Mouse (Mus musculus) forebrain, embryonic 10.5 days (tissue): ENCODE measurements at regions not wholly inside any gene's neighbourhood (a gene's known extent, or its start where the extent isn't known, plus 50 kb on each side); places are given as distances from the start of the nearest gene placed in this dataset.

ENCODE experiments used
- DNase-seq: peaks from one replicate; pipeline ENCODE4 v3.0.0-alpha.2; 2017; ENCODE audit warnings: low spot score; ENCODE audit errors: extremely low spot score
- H3K27ac ChIP-seq: fragments of 300-500 bp; sonication (generic); 2 replicates; pipeline ENCODE4 v1.5.1; 2016; ENCODE audit warnings: mild to moderate bottlenecking
- H3K27me3 ChIP-seq: fragments of 300-500 bp; sonication (generic); 2 replicates; pipeline ENCODE4 v1.6.1; 2016; ENCODE audit warnings: mild to moderate bottlenecking; ENCODE audit not compliant: poor library complexity, severe bottlenecking
- H3K36me3 ChIP-seq: fragments of 300-500 bp; sonication (generic); replicated peaks from 2 replicates; pipeline ENCODE4 v1.6.1; 2016; ENCODE audit warnings: mild to moderate bottlenecking, moderate library complexity
- H3K4me1 ChIP-seq: fragments of 300-500 bp; sonication (generic); 2 replicates; pipeline ENCODE4 v1.6.1; 2016
- H3K4me3 ChIP-seq: fragments of 300-500 bp; sonication (generic); 2 replicates; pipeline ENCODE4 v1.5.1; 2016; ENCODE audit warnings: mild to moderate bottlenecking, moderate library complexity
- H3K9me3 ChIP-seq: fragments of 300-500 bp; sonication (generic); 2 replicates; pipeline ENCODE4 v1.6.1; 2016; ENCODE audit warnings: mild to moderate bottlenecking, moderate library complexity
- WGBS: fragments of 180-500 bp; shearing (Covaris S2); methylation state at CpG from one replicate; pipeline ENCODE4 v1.1.7; 2016; 5-methylcytosine and 5-hydroxymethylcytosine counted together

- H3K27ac ChIP-seq, result no peak overlapping the region
- peaks cover 10% of the 10 kb centered on the region for H3K4me1 ChIP-seq
- no peak for DNase-seq
- no peaks in the 10 kb centered on the region for H3K36me3 ChIP-seq
- WGBS, result 89% methylated on average over 5 of the region's 5 CpGs
- H3K4me3 ChIP-seq, result no peak overlapping the region
- no peaks in the 10 kb centered on the region for H3K27me3 ChIP-seq
- no peaks in the 10 kb centered on the region; the same call in 1 of the 2 replicates for H3K9me3 ChIP-seq
These were observed 85.3 kb upstream of the Ltbp1 start for GRCm38 (mm10) chr17:74920056-74920455.

GRCm38 (mm10) chr17:74921413-74921812, 84.0 kb upstream of the Ltbp1 start:
- H3K4me3 ChIP-seq, result no peak overlapping the region
- no peaks in the 10 kb centered on the region for H3K36me3 ChIP-seq
- WGBS, result 87% methylated on average over 6 of the region's 6 CpGs
- no peaks in the 10 kb centered on the region for H3K27me3 ChIP-seq
- peaks cover 10% of the 10 kb centered on the region for H3K4me1 ChIP-seq
- peak; percentile 12 for DNase-seq
- H3K9me3 ChIP-seq, result no peaks in the 10 kb centered on the region; the same call in 1 of the 2 replicates
- H3K27ac ChIP-seq, result no peak overlapping the region

GRCm38 (mm10) chr17:74922016-74922415, 83.4 kb upstream of the Ltbp1 start:
- Histone ChIP-seq H3K4me1 (peaks cover 10% of the 10 kb centered on the region), H3K27ac (no peak overlapping the region), H3K27me3 (no peaks in the 10 kb centered on the region), H3K9me3 (no peaks in the 10 kb centered on the region), H3K36me3 (no peaks in the 10 kb centered on the region), H3K4me3 (no peak overlapping the region)
- 89% methylated on average over 4 of the region's 4 CpGs for WGBS
- peak; percentile 11 for DNase-seq

GRCm38 (mm10) chr17:74922591-74922990, 82.8 kb upstream of the Ltbp1 start:
- no peaks in the 10 kb centered on the region for H3K36me3 ChIP-seq
- peak; percentile 11 for DNase-seq
- no peaks in the 10 kb centered on the region for H3K27me3 ChIP-seq
- no peak overlapping the region for H3K27ac ChIP-seq
- 57% methylated on average over 3 of the region's 3 CpGs for WGBS
- H3K4me3 ChIP-seq, result no peak overlapping the region
- peaks cover 10% of the 10 kb centered on the region for H3K4me1 ChIP-seq
- no peaks in the 10 kb centered on the region for H3K9me3 ChIP-seq

GRCm38 (mm10) chr17:74923101-74923500, 82.3 kb upstream of the Ltbp1 start:
- no peak for DNase-seq
- H3K36me3 ChIP-seq, result no peaks in the 10 kb centered on the region
- H3K9me3 ChIP-seq, result no peaks in the 10 kb centered on the region
- no peaks in the 10 kb centered on the region for H3K27me3 ChIP-seq
- H3K4me1 ChIP-seq, result peaks cover 10% of the 10 kb centered on the region
- WGBS, result 79% methylated on average over 9 of the region's 9 CpGs
- H3K4me3 ChIP-seq, result no peak overlapping the region
- no peak overlapping the region for H3K27ac ChIP-seq

- H3K36me3 ChIP-seq, result no peaks in the 10 kb centered on the region
- peaks cover 10% of the 10 kb centered on the region for H3K4me1 ChIP-seq
- no peaks in the 10 kb centered on the region for H3K9me3 ChIP-seq
- H3K27me3 ChIP-seq, result no peaks in the 10 kb centered on the region
- H3K4me3 ChIP-seq, result no peak overlapping the region
- WGBS, result 88% methylated on average over 6 of the region's 6 CpGs
- H3K27ac ChIP-seq, result no peak overlapping the region
- DNase-seq, result no peak
These were observed 80.2 kb upstream of the Ltbp1 start for GRCm38 (mm10) chr17:74925131-74925530.

- DNase-seq, result no peak
- WGBS, result 57% methylated on average over 5 of the region's 5 CpGs
- no peaks in the 10 kb centered on the region for H3K36me3 ChIP-seq
- no peak overlapping the region for H3K27ac ChIP-seq
- H3K27me3 ChIP-seq, result no peaks in the 10 kb centered on the region
- H3K4me1 ChIP-seq, result peaks cover 4% of the 10 kb centered on the region
- no peak overlapping the region for H3K4me3 ChIP-seq
- H3K9me3 ChIP-seq, result no peaks in the 10 kb centered on the region
These were observed 77.4 kb upstream of the Ltbp1 start for GRCm38 (mm10) chr17:74927981-74928380.

GRCm38 (mm10) chr17:74931540-74931939, 73.8 kb upstream of the Ltbp1 start:
- no peaks in the 10 kb centered on the region for H3K36me3 ChIP-seq
- 76% methylated on average over 4 of the region's 4 CpGs for WGBS
- no peaks in the 10 kb centered on the region for H3K27me3 ChIP-seq

GRCm38 (mm10) chr17:74941393-74941792, 64.0 kb upstream of the Ltbp1 start:
- H3K36me3 ChIP-seq, result no peaks in the 10 kb centered on the region
- no peak overlapping the region for H3K27ac ChIP-seq
- no peaks in the 10 kb centered on the region for H3K9me3 ChIP-seq
- H3K27me3 ChIP-seq, result no peaks in the 10 kb centered on the region
- no peak overlapping the region for H3K4me3 ChIP-seq
- H3K4me1 ChIP-seq, result no peaks in the 10 kb centered on the region; the same call in 1 of the 2 replicates
- DNase-seq, result no peak
- 93% methylated on average over 6 of the region's 6 CpGs for WGBS

More at GRCm38 (mm10) chr17:74931540-74931939, 73.8 kb upstream of the Ltbp1 start:
- DNase-seq, result no peak
- H3K27ac ChIP-seq, result no peak overlapping the region
- H3K4me3 ChIP-seq, result no peak overlapping the region
- H3K4me1 ChIP-seq, result no peaks in the 10 kb centered on the region
- no peaks in the 10 kb centered on the region for H3K9me3 ChIP-seq

- no peak overlapping the region for H3K4me3 ChIP-seq
- H3K36me3 ChIP-seq, result no peaks in the 10 kb centered on the region
- DNase-seq, result no peak
- H3K4me1 ChIP-seq, result no peaks in the 10 kb centered on the region; the same call in 1 of the 2 replicates
- 84% methylated on average over 10 of the region's 10 CpGs for WGBS
- no peak overlapping the region for H3K27ac ChIP-seq
- no peaks in the 10 kb centered on the region for H3K27me3 ChIP-seq
- H3K9me3 ChIP-seq, result no peaks in the 10 kb centered on the region
These were observed 62.2 kb upstream of the Ltbp1 start for GRCm38 (mm10) chr17:74942984-74943801.

- Histone ChIP-seq H3K27me3 (no peaks in the 10 kb centered on the region), H3K27ac (no peak overlapping the region), H3K9me3 (no peaks in the 10 kb centered on the region), H3K4me3 (no peak overlapping the region), H3K36me3 (no peaks in the 10 kb centered on the region), H3K4me1 (no peaks in the 10 kb centered on the region; the same call in 1 of the 2 replicates)
- DNase-seq, result no peak
- WGBS, result 33% methylated on average over 4 of the region's 4 CpGs
These were observed 61.6 kb upstream of the Ltbp1 start for GRCm38 (mm10) chr17:74943802-74944193.

- Histone ChIP-seq H3K4me1 (no peaks in the 10 kb centered on the region; the same call in 1 of the 2 replicates), H3K27me3 (no peaks in the 10 kb centered on the region), H3K4me3 (no peak overlapping the region), H3K36me3 (no peaks in the 10 kb centered on the region), H3K27ac (no peak overlapping the region), H3K9me3 (no peaks in the 10 kb centered on the region)
- WGBS, result 74% methylated on average over 6 of the region's 6 CpGs
- no peak for DNase-seq
These were observed 60.2 kb upstream of the Ltbp1 start for GRCm38 (mm10) chr17:74945149-74945548.

GRCm38 (mm10) chr17:74948476-74948875, 56.9 kb upstream of the Ltbp1 start:
- 87% methylated on average over 3 of the region's 3 CpGs for WGBS

More at GRCm38 (mm10) chr17:74948476-74948875, 56.9 kb upstream of the Ltbp1 start:
- Histone ChIP-seq H3K27me3 (no peaks in the 10 kb centered on the region), H3K4me1 (no peaks in the 10 kb centered on the region; the same call in 1 of the 2 replicates), H3K4me3 (no peak overlapping the region), H3K36me3 (no peaks in the 10 kb centered on the region), H3K27ac (no peak overlapping the region), H3K9me3 (no peaks in the 10 kb centered on the region)
- DNase-seq, result no peak
